Mouse (Mus musculus): Measurements from ENCODE around the gene Slc22a23. TPM values are rescaled to one million over a fixed set of nuclear protein-coding genes. Genes with fewer than 3 reads are reported as not detected.

Gene Slc22a23
- total RNA-seq, 1 experiment from 2014 or later, result 0.19 TPM

DNA sequence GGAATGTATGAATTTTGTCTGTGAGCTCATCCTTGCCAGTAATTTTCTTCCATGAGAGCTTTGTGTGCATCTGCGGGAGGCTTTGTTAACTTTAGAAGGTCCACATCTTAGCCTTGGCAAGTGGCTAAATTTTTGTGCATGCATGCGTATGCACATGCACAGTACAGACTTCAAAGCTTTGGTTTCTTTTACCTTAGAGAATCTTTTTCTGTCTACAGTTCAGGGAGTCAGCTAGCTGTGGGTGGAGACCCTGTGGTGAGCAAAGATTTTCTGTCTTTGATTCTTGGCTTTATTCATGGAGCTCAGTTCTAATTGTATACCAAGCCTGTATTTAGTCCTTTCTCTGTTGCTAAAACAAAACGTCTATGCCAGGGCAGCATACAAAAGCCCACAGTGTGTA, 126.2 kb downstream of the Slc22a23 start:
- no peak for ATAC-seq (replicated peaks; ENCODE audit: insufficient number of reproducible peaks, low FRiP score, low TSS enrichment, poor library complexity, severe bottlenecking)

DNA sequence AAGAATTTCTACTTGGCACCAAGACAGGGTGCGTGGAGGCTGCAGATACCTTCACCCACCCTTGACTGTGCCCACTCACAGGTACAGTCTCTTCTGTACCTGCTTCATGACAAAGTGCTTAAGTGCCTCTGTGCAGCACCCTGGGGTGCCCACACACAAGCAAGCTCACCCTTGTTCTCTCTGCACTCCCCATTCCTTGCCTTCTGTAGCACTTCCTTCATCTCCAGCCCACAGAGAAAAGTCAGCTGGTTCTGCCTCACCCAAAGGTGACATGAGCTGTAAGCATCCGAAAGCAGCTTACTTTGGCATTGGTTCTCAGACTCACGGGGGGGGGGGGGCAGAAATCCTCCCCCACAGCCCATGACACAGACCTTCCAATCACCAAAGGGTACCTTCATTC, 130.1 kb downstream of the Slc22a23 start:
- no peak for ATAC-seq (replicated peaks; ENCODE audit: insufficient number of reproducible peaks, low FRiP score, low TSS enrichment, poor library complexity, severe bottlenecking)

DNA sequence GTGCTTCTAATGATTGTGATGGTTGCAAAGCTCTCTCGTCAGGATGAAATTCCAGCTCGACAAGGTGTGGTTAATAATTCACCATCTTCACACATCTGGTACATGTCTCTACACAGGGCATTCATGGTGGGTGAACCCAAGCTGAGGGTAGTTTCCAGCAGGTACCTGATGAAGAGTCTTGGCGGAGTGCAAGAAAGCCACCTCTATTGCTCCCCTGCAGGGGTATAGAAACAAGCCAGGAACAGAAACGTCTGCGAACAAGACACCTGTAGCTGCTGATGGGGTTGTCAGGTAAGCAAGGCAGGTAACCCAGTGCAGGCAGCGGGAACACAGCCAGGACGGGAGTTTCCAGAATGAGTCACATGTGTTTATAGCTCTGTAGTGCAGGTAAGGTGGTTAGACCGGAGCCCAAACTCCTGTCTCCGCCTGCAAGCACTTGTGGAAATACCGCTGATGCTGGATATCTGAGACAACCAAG, 132.2 kb downstream of the Slc22a23 start:
- no peak for ATAC-seq (replicated peaks; ENCODE audit: insufficient number of reproducible peaks, low FRiP score, low TSS enrichment, poor library complexity, severe bottlenecking)

DNA sequence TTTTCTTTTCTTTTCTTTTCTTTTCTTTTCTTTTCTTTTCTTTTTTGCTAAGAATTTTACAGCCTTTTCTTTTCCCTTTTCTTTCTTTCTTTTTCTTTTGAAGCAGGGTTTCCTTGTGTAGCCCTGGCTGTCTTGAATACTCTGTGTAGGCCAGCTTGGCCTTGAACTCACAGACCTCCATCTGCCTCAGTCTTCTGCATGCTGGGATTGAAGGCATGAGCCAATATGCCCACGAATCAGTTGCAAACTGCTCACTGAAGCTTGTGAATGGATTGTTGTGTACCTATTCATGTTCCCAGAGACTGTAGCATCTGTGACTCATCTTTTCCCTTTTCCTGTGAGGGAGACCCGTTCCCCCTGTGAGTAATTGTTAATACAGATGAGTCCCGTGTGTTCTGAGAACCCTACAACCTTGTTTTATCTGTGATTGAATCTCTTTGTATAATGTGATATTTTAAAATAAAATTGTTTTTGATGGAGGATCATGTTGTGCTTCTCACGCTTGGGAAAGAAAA, 133.7 kb downstream of the Slc22a23 start:
- ATAC-seq (replicated peaks; ENCODE audit: insufficient number of reproducible peaks, low FRiP score, low TSS enrichment, poor library complexity, severe bottlenecking), result no peak

DNA sequence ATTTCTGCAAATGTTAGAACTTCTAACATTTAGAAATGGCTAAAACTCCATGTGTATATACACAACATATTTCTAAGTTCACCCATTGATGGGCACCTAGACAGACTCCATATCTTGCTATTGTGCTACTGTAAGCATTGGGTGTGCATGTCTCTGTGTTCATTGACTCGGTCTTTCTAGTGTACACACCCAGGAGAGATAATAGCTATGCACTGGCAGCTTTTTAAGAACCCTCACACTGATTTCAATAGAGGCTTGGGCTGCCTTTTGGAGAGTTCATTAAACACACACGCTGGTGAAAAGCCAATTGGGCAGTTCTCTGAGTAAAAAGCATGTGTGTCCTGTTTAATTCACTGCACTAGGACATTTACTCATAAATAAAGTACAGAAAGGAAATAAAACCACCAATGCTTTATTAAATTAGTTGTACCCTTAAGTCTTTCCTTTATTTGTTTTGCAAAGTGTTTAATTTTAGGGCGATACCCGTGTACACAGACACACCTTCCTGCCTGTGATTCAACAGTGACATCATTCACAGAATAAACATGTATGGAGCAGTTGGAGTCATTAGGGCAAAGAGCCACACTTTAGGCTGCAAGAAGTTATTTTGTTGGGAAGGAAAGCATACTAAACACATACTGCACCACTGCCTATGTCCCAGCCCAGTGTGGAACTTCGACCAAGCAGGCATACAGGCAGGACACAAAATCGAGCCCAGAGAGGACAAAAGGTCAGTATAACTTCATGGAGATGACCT, 137.1 kb downstream of the Slc22a23 start:
- ATAC-seq (replicated peaks; ENCODE audit: insufficient number of reproducible peaks, low FRiP score, low TSS enrichment, poor library complexity, severe bottlenecking), result no peak

DNA sequence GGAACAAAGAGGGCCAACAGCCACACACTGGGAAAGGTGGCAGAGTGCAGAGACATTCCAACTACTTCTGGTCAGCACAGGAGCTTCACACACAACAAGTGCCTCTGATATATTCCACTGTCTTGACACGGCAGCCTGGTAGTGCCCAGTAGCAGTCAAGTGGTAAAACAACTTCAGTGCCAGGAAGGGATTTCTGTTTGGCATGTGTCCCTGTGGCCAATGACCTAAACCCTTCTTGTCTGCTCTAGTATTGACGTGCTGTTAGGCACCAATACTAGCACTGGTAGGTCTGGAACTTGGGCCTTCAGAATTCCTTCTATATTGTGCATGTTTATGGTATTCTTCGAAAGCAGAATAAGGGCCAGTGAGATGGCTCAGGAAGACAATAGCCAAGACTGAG, 139.8 kb downstream of the Slc22a23 start:
- no peak for ATAC-seq (replicated peaks; ENCODE audit: insufficient number of reproducible peaks, low FRiP score, low TSS enrichment, poor library complexity, severe bottlenecking)

DNA sequence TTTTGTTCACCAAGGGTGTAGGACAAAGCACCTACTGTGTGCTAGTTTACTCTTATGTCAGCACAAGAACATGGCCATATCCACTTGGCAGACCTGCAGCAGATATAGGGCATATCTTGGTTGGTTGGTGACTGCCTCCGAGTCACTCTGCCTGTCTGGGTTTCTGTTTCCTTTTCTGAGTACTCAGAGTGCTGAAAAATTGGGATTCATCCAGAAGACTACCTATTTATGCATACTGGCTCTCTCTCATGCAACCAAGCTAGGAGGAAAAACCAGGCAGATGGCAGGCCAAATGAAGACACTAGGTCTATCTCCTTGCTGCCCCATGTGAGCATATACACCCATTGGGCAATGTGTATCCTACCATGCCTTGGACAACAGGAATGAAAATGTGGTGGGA, 149.3 kb downstream of the Slc22a23 start:
- ATAC-seq (replicated peaks; ENCODE audit: insufficient number of reproducible peaks, low FRiP score, low TSS enrichment, poor library complexity, severe bottlenecking), result no peak

DNA sequence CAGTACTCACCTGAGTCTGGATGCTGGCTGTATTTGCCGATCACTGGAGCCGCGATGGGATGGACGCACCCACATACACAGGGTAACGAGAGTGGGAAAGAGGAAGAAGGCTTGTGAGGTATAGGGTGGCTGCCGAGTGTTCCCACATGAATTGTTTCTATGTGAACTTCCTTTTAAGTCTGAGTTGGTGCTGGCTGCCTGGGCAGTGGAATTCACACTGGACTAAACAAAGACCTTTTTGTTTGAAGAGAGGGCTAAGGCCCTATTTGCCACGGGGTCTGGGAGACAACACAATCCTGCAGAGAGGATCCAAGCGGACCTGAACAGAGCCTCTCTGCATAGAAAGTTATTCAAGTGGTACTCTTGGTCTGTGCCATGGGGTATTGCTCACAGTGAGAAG, 151.6 kb downstream of the Slc22a23 start:
- ATAC-seq (replicated peaks; ENCODE audit: insufficient number of reproducible peaks, low FRiP score, low TSS enrichment, poor library complexity, severe bottlenecking), result no peak

DNA sequence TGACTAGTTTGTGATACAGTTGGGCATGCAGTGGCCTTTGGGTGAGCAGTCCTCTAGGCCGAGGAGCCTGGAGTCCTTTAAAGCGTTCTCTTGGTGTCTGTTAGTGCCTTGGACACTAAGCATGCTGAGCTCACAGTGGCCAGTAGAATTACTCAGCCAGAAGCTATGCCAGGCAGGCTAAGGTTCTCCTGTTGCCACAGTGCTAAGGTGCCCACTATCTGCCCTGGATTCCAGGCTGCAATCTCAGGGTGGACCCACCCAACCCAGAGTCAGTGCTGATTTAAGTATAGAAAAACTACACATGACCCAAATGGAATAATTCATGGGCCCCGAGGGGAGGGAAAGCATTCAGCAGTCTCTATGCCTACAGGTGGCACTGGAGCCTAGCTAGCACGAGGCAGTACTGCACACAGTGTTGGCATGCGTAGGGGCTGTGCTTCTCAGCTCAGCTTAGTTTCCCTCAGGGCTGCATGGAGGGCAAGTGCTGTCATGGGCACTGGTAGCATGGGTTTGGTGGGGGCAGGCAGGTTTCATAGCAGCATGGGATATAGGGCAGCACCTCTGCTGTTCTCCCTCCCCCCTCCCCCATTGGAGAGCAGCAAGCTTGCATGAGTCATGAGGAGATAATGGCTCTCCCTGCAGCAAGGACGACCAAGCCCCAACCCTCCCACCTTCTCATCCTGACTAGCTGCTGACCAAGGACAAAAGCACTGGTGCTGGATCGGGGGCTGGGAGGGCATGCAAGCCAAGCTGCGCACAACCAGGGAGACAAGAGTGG, 152.4 kb downstream of the Slc22a23 start:
- no peak for ATAC-seq (replicated peaks; ENCODE audit: insufficient number of reproducible peaks, low FRiP score, low TSS enrichment, poor library complexity, severe bottlenecking)

DNA sequence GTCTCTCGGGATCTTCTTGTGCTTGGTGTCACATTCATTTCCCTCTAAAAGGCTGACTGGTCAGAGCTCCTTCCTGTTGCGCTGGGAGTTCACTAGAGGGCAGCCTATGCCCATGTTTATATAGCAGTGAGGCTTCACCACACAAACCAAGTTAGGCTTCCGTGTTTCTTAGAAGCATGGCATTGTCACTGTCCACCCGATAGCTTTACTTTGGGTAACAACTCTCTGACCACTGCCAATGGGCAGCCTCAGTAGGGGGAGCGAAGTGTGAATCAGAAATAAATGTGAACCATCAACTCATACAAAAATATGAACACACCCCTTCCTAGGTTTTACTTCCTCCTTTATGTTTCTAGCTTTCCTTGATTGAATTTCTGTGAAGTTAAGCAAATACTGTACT, 157.4 kb downstream of the Slc22a23 start:
- ATAC-seq (replicated peaks; ENCODE audit: insufficient number of reproducible peaks, low FRiP score, low TSS enrichment, poor library complexity, severe bottlenecking), result peak; percentile 67

DNA sequence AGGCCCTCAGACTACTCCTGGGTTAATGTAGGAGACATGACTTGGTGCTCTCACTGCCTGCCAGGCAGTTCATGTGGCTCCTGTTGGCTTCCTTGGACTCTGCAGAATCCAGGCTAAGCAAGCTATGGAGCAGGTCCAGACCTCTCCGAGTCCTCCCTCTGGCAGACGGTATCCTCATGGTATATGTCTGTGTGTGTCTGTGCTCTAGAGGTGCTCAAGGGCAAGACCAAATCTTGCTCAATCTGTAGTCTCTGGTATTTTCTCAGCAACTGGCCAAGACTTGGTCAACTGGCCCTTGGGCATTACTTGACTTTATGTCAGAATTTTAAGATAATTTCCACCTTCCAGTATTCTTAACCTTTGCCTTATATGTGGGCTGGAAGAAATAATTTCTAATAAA, 159.6 kb downstream of the Slc22a23 start:
- no peak for ATAC-seq (replicated peaks; ENCODE audit: insufficient number of reproducible peaks, low FRiP score, low TSS enrichment, poor library complexity, severe bottlenecking)

DNA sequence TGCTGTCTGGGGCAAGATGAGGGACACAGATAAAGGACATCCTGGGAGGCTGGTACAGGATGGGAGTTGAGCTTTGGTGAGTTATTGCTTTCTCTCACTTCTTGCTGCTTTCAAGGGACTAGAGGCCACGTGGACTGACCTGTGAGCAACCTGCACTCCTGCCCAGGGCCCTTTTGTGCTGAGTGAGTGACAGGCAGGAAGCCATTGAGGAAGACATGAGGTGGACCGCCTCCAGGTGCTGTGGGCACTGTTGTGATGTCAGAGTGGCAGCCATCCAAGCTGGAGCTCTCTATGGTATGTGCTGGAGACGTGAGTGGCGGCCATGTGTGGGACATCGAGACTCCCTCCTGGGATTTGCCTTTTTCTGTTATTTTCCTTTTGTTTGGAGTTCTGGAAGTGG, 163.4 kb downstream of the Slc22a23 start:
- ATAC-seq (replicated peaks; ENCODE audit: insufficient number of reproducible peaks, low FRiP score, low TSS enrichment, poor library complexity, severe bottlenecking), result no peak

DNA sequence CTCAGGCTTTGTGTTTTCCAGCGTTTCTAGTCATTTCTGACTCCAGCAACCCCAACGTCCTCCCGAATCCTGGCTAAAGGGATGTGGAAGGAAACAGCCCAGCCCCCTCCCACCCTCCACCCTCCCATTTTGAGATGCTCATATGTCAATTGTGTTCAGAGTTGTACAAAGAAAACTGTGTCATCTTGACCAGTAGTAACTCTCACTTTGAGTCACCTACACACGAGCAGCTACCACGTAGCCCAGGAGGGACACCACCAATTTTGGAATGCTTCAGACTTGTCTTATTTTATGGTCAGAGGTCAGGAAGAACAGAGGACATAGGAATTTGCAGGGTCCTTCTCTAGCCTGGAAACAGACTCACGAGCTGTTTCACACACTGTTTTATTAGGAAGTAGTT, 171.0 kb downstream of the Slc22a23 start:
- no peak for ATAC-seq (replicated peaks; ENCODE audit: insufficient number of reproducible peaks, low FRiP score, low TSS enrichment, poor library complexity, severe bottlenecking)

DNA sequence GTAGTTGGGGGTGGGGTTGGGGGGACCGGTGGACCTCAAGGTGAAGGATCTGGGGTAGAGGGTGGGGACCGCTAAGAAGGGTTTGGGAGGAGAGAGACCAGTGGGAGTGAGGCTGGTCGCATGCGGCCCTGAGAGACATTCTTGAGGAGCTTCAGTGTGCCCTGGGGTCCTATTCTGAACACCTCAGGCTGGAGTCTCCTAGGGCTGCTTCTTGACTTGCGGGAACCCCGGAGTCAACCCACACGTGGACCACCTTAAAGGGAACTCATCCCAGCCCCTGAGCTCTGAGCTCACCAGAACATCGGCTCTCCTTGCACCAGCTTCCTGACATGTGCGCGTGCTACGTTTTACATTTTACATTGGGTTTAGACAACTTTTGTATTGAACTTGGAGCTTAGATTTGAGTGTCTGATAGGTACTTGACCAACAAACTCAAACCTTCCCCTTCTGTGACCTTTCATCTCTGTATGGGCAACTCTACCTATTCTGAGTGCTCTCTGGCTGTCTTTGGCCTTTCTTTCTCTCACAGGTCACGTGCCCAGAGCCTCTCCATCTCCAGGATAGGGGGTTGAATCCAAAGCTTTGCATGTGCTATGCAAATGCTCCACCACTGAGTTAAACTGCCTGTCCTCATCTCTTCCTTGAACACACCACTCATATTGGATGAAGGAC, 181.5 kb downstream of the Slc22a23 start:
- peak; percentile 30 for ATAC-seq (replicated peaks; ENCODE audit: insufficient number of reproducible peaks, low FRiP score, low TSS enrichment, poor library complexity, severe bottlenecking)

DNA sequence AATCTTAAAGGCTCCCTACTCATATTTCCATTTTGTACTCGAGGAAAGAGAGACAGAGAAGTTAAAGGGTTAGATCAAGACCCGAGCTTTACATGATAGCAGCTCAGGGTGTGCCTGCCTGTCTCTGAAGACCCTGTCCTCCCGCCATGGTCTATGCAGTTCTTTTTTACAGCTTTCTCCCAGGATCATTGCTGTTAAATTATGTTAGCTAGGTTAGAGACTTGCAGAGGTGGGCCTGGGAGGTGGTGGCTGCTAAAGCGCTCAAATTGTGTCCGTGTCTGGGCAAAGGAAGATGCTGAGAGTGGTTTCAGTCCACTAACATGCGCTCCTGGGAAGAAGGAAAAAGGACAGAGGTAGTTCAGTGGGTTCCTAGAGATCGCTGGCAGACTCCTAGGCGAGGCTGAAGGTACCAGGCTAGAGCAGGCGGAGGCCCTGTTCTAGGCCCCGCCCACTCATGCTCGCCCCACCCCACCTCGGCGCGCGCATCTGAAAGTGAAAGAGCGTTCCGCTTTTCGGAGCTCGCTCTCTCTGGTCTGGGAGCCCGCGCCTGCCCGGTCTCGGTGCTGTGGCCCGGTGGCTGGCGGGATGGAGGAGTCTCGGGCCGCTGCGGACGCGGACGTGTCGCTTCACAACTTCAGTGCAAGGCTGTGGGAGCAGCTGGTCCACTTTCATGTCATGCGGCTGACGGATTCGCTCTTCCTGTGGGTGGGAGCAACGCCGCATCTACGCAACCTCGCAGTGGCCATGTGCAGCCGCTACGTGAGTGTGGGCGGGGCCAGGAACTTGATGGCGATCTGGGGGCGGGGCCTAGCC, 182.3 kb downstream of the Slc22a23 start, which contains the start of gene Psmg4:
Gene Psmg4 (plus strand): TSS at position 474 of the 813 bp plus-strand sequence.
- ATAC-seq (replicated peaks; ENCODE audit: insufficient number of reproducible peaks, low FRiP score, low TSS enrichment, poor library complexity, severe bottlenecking), result peak; percentile 93

DNA sequence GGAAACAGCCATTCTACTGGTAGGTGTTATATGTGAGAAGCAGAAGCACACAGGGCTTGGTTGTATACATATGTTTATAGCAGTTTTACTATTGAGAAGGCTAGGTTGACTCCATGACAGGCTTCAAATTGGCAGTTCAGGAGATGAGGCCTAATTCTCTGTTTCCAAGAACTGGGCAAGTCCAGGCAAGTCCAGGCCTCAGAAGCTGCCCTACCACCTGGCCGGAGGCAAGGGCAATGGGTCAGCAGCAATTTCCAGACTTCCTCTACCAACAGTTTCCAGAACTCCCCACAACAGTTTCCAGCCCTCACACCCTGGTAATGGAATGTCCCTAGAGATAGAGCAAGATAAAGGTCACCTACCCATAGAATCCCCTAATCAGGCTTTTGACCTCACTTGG, 185.1 kb downstream of the Slc22a23 start:
- no peak for ATAC-seq (replicated peaks; ENCODE audit: insufficient number of reproducible peaks, low FRiP score, low TSS enrichment, poor library complexity, severe bottlenecking)

DNA sequence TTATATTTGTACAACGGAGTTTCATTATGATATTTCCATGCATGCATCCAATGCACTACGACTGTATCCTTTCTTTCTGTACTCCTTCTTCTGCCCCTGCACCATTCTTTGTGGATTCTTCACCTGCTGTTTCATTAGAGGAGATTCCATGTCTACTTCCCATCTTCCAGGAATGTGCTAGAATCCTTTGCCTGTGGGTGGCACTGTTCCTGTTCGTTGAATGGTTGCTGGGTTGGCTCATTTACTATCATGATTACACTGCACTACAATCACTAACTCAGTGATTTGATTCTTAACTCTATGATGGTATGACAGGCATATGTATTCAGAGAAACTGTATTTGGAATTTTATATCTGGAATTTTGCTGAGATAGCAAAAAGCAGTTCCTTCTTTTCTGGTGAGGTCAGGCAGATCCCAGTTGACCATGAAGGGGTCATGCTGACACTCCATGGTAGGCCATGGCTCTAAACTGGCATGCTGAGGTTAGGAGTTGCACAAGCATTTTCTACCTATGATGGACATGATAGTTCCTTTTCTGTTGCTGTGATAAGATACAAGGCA, 187.3 kb downstream of the Slc22a23 start:
- ATAC-seq (replicated peaks; ENCODE audit: insufficient number of reproducible peaks, low FRiP score, low TSS enrichment, poor library complexity, severe bottlenecking), result no peak

DNA sequence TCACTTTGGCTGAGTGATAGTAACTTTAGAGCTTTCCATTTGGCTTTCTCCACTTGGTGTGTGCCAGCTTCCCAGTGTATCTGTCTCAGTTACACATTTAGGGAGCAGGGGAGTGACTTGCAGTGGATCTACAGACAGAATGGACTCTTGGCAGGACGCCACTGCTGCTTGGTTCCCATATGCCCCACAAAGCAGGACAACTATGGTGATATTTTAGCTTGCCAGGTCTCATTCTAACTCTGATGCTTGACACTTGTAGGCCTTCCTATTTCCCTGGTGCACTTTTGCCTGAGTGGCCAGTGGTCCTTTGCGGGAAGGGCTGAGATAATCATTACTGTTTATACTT, 188.2 kb downstream of the Slc22a23 start:
- ATAC-seq (replicated peaks; ENCODE audit: insufficient number of reproducible peaks, low FRiP score, low TSS enrichment, poor library complexity, severe bottlenecking), result no peak
